Mouse (Mus musculus): ENCODE measurements at regions not wholly inside any gene's neighbourhood (a gene's known extent, or its start where the extent isn't known, plus 50 kb on each side); places are given as distances from the start of the nearest gene placed in this dataset.

GRCm38 (mm10) chr6:100100565-100101133, 186.6 kb downstream of the Rybp start:
- DNase-seq (ENCODE audit: low read depth, low spot score) = peak; percentile 13

GRCm38 (mm10) chr6:100096393-100097125, 190.7 kb downstream of the Rybp start:
- DNase-seq (ENCODE audit: low read depth, low spot score) = no peak

GRCm38 (mm10) chr6:100094653-100095217, 192.6 kb downstream of the Rybp start:
- DNase-seq (ENCODE audit: low read depth, low spot score) = no peak

GRCm38 (mm10) chr6:100092870-100093269, 194.4 kb downstream of the Rybp start:
- no peak for DNase-seq (ENCODE audit: low read depth, low spot score)

- no peak for DNase-seq (ENCODE audit: low read depth, low spot score)
Measured at GRCm38 (mm10) chr6:100091815-100092214, 195.5 kb downstream of the Rybp start.

GRCm38 (mm10) chr6:100088576-100088975, 198.7 kb downstream of the Rybp start:
- DNase-seq (ENCODE audit: low read depth, low spot score) = no peak

- no peak for DNase-seq (ENCODE audit: low read depth, low spot score)
Measured at GRCm38 (mm10) chr6:100086807-100087206, 200.5 kb downstream of the Rybp start.

- no peak for DNase-seq (ENCODE audit: low read depth, low spot score)
Measured at GRCm38 (mm10) chr6:100085981-100086380, 201.3 kb downstream of the Rybp start.

GRCm38 (mm10) chr6:100083868-100084477, 203.3 kb downstream of the Rybp start:
- no peak for DNase-seq (ENCODE audit: low read depth, low spot score)

- no peak for DNase-seq (ENCODE audit: low read depth, low spot score)
Measured at GRCm38 (mm10) chr6:100083127-100083526, 204.2 kb downstream of the Rybp start.

GRCm38 (mm10) chr6:100074672-100075335, 212.5 kb downstream of the Rybp start:
- peak; percentile 16 for DNase-seq (ENCODE audit: low read depth, low spot score)

- DNase-seq (ENCODE audit: low read depth, low spot score) = peak; percentile 45
Measured at GRCm38 (mm10) chr6:100072261-100072968, 214.9 kb downstream of the Rybp start.

GRCm38 (mm10) chr6:100069151-100069550, 218.1 kb downstream of the Rybp start:
- DNase-seq (ENCODE audit: low read depth, low spot score) = peak; percentile 52

- no peak for DNase-seq (ENCODE audit: low read depth, low spot score)
Measured at GRCm38 (mm10) chr6:100067273-100067672, 220.0 kb downstream of the Rybp start.

GRCm38 (mm10) chr6:100065586-100065985, 221.7 kb downstream of the Rybp start:
- no peak for DNase-seq (ENCODE audit: low read depth, low spot score)

- no peak for DNase-seq (ENCODE audit: low read depth, low spot score)
Measured at GRCm38 (mm10) chr6:100062961-100063360, 224.3 kb downstream of the Rybp start.

GRCm38 (mm10) chr6:100059803-100060202, 227.5 kb downstream of the Rybp start:
- DNase-seq (ENCODE audit: low read depth, low spot score) = peak; percentile 65

- no peak for DNase-seq (ENCODE audit: low read depth, low spot score)
Measured at GRCm38 (mm10) chr6:100055980-100056379, 231.3 kb downstream of the Rybp start.

- DNase-seq (ENCODE audit: low read depth, low spot score) = no peak
Measured at GRCm38 (mm10) chr6:100052955-100053795, 234.1 kb downstream of the Rybp start.

GRCm38 (mm10) chr6:100052406-100052805, 234.9 kb downstream of the Rybp start:
- no peak for DNase-seq (ENCODE audit: low read depth, low spot score)
